Mouse (Mus musculus): ENCODE data around the gene Pik3cg.

- TF ChIP-seq CTCF (IDR thresholded peaks at IDR 0.05; ENCODE audit: insufficient read depth, low read length), result no peak
- no peak for TF ChIP-seq POLR2A (IDR thresholded peaks at IDR 0.05; ENCODE audit: borderline replicate concordance, extremely low read depth, low read depth, low read length)
Observed at GRCm38 (mm10) chr12:32195000-32195399, 13.5 kb downstream of the Pik3cg start.
